Mouse (Mus musculus) CD8-positive naive resting alpha-beta T cell, adult 2 months (primary cell): ENCODE results near the gene Usp3.

ENCODE experiments used
- DNase-seq, 2 experiments: peaks; one replicate each; pipeline ENCODE4 v3.0.0; 2022; ENCODE audit warnings: low read depth in 2 of 2, low spot score in 2 of 2

Usp3 gene

DNA sequence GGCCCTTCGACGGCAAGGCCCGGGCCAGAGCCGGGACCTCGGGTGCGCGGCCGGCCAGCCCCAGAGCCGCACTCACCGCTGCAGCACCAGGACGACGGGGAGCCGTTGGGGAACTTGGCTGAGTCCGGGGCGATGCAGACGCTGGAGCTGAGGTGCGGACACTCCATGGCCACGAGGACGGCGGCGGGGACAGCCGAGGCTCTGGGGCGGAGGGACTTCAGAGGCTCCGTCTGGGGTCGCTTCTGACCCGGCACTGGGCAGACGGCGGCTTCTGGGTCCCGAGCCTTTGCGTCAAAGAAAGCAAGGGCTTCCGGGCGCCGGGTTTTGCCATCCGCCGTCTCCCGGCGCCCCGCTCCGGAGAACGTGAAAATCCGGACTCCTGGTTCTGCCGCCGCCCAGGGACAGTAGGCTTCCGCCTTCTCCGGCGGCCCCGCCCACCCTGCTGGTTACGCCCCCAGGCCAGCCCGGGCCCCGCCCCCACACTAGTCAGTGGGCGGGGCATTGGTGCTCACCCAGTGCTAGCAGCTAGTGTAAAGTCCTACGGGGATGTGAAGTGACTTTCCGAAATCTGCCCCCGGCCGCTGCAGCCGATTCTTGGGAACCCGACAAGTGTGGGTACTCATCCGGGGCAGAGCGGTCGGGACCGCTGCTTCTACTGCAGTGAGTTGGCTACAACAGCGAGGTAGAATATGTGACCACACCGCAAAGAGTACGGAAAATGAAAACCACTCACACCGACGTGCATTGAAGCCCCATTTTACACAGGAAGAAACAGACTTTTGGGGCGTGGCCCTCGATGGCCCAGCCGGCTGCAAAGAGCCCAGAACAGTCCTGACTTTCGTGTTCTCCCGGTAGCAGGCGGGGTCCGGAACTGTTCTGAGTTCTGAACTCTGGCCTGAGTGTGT lies at the start of gene Usp3:
Gene Usp3, minus strand, starts transcription at position 435 of the 905 bp plus-strand sequence.
- peak; percentile 94 for DNase-seq

DNA sequence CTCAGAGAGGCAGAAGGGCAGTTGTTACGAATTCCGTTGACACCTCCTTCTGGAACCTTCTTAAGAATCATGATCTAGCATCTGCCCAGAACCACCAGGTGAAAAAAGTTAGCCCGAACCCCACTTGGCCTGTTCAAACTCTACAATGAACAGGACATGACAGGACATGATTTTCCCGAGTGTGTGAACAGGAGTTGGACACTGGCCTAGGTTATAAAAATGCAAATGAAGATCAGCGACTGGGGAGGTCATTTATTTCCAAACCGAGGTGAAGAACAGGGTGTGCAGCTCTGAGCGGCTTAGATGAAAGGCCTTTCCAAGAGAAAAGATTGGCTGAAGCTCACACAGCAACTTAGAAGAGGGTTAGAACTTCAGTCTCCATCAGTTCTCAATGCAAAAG lies 47.5 kb upstream of the Usp3 start:
- DNase-seq, result no peak

DNA sequence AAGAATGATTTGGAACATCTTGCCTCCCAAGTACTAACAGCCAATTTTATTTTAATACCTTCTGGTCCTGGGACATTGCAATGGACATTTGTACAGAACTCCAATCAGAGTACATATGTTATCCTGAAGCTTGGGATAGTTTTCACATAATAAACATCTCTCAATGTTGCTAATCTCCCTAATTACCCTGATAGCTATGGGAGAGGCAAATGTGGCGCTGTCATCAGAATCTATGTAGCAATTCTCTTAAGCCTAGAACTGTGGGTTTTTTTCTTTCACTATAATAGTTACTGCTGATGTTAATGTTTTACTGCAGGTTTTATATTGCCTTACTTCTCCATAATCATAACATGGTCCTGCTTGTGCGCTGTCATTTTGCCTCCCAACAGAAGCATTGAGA lies 46.7 kb upstream of the Usp3 start:
- no peak for DNase-seq

DNA sequence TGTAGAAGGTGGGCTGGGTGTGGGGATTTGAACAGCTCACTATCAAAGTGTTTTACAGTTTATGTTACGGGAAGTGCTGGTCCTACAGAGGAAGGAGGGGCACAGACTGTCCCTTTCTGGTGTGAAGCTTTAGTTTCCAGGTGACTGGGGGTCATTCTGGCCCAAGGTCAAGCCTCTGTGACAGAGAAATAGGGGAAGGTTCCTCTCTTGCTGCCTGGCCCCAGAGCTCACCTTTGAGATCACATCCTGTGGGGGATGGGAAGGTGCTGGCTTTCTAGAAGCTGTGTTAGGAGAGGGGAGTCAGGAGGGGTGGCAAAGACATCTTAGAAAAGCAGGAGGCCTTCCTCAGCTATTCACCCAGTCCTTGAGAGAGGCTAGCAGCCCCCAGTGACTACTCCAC lies 39.5 kb upstream of the Usp3 start:
- no peak for DNase-seq

DNA sequence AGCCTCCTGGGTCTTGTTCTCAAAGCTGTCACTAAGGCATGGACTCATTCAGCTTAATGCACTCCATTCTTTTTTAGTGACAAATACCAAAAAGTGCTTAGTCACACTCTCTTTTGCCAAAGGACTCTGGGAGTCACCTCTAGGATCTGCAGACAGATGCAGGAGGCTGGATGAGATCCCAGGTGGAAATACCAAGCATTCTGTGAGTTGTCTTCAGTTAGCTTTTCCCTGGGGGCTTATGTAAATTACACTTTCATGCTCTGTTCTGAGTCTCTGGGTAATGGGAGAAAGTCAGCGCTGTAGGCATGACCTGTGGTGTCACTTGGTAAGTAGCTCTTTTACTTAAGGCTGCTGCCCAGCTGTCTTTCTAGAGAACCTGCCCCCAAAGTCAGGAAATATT lies 38.0 kb upstream of the Usp3 start:
- no peak for DNase-seq

DNA sequence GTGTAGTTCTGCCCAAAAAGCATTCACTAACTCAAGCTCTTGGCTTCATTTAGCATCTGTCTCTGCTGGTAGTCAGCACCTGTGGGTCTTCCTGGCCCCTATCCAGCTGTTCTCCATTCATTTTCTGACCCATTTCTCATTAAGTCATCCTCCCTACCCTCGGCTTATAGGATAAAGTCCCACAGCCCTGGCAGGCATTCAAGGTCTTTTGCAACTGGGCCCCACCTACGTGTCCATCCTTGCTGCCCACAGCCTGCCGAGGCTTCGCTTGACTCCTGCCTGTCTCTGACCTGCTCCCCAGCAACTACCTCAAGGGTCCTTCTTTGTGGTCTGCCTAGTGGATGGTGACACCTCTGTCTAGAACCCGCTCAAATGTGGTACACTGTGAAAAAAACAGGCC lies 33.7 kb upstream of the Usp3 start:
- no peak for DNase-seq

DNA sequence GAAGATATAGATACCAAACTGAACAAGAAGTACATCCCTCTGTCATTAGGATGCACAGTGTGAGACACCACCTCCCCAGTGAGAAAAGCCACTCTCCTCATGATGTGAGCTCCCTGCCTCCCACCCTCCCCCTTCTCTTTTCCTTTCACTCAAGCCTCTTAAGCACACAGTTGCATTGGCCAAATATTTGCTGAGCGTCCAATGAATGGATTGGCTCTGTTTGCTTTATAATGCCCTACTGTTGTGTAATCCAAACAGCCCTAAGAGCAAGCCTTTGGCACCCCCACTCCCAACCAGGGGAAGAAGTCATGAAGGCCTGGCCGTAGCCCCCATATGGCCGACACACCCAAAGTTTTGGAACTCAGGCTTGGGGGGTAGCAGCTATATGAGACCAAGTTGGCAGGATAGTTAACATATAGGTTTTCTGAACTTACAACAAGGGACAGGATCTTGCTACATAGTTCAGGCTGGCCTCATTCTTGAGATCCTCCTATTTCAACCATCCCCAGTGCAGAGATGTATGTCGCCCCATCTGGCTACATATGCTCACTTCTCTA lies 33.1 kb upstream of the Usp3 start:
- no peak for DNase-seq

DNA sequence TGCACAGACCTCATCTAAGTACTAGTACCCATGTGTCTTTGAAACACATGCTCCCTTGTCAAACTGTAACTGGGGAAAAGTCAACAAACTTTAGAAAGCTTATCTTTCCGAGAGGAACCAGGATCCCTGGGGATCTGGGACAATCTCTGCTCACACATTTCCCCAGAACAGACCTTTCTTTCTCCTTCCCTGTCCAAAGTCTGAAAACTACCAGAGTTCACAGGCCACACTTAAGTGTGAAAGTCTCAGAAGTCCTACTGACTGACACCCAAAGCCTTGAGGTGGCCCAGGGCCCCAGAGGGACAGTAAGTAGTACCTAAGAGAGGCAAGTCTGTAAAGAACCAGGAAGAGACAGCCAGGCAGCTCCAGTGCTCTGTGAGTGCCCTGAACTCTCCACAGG lies 31.9 kb upstream of the Usp3 start:
- DNase-seq, result no peak

DNA sequence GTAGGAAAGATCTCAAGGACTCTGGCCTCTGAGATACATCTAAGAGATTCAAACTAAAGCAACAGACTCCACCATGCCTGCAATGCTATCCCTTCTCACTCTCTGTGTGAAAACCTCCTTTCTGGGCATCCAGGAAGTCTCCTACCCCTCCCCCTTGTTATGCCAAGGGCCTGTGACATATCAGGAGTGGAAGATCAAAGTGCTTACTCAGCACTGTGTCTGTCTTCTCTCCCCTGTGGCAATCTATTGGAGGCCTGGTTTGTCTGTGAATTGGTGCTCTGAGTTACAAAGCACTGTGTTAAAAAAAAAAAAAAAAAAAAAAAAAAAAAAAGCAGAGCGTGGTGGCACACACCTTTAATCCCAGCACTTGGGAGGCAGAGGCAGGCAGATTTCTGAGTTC lies 30.7 kb upstream of the Usp3 start:
- no peak for DNase-seq

DNA sequence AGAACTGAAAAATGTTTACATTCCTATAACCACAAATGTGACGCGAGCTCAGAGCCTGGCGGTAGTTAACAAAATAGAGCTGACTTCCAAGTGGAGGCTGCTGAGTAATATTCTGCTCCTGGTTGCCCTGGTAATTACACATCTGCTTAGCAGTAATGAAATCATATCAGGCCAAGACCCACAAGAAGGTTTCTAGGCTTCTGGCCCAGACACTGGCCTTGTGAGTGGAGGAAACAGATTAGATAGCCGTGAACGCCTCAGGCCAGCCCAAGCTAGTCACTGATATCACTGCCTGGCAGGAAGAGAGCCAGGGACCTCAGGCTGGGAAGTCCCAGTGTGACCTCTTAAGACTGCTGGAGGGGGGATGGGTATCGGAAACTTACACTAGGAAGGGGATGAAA lies 27.6 kb upstream of the Usp3 start:
- DNase-seq, result no peak

DNA sequence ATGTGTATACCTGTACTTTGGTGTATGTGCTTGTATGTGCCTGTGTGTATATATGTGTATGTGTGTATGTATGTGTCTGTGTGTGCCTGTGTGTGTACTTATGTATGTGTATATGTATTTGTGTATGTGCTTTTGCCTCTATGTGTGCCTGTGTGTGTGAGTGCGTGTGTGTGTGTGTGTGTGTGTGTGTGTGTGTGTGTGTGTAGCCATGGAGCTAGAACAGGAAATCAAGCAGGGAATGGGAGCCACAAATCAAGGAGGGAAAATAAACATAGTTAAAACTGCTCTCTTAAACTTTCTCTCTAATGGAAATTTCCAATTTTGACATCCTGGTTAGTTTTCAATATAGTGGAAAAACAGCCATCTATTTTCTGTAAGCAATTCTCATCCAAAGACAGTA lies 27.1 kb upstream of the Usp3 start:
- DNase-seq, result no peak

DNA sequence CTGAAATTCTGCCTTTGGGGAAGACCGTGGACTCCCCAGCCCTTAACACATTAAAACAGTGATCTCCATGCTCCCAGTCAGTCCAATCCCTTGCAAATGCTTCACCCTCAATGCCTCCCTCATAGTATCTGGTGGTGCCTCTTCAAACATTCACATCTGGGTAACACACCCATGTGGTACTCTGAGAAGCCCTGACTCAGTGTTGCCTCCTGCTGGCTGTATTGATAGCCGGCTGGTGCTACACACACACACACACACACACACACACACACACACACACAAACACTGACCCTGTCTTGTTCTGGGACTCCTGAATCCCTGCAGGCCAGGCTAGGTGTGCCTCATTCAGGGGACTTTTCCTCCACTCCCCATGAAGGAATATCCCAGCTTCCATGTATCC lies 24.9 kb upstream of the Usp3 start:
- no peak for DNase-seq

DNA sequence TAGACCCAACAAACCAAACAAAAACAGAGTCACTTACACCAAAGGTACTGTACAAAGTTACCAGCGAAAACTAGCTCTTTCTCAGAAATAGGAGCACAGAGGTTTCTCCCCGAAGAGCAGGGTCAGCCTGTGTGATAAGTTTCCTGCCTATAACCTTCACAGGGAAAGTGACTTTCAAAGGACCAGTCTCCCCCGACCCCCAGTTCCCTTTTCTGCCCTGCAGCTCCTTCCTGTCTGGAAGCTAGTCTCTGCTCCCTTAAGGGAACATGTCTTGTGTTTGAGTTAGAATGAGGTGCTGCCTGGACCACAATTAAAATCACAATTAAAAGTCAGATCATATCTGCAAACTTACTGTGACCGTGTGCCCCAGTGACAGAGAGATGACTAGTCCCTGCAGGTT lies 23.9 kb upstream of the Usp3 start:
- no peak for DNase-seq

DNA sequence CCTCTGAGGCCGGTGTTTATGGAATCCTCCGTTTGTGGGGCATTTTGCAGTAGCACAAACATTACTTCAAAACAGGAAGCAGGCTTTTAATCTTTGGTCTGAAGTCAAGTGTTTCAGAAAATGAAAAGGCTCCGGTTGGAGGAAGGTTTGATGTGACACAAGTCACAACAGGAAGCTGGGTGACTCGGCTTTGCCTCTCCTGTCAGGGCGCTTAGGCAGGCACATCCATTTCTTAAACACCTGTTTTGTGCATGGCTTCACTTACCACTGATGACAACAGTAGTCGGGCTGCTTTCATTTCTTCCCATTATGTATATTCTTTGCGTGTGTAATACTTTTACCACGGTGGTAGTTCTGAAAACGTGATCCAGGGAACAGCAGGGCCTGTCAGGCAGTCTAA lies 22.2 kb upstream of the Usp3 start:
- DNase-seq, result peak; percentile 59 to 71

DNA sequence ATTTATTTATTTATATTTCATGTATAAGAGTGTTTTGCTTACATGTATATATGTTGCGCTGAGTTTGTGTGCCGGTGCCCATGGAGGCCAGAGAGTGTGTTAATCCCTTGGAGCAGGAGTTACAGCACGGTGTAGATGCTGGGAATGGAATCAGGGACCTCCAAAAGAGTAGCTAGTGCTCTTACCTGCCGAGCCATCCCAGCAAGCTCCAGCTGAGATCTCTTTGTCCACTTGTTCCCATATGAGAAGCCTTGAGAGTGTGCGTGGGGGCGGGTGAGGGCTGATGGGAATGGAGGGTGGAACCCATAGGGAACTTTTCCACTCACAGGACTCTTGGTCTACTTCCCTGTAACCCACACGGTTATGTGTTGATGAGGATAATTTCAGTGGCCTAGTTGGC lies 21.6 kb upstream of the Usp3 start:
- DNase-seq, result no peak

DNA sequence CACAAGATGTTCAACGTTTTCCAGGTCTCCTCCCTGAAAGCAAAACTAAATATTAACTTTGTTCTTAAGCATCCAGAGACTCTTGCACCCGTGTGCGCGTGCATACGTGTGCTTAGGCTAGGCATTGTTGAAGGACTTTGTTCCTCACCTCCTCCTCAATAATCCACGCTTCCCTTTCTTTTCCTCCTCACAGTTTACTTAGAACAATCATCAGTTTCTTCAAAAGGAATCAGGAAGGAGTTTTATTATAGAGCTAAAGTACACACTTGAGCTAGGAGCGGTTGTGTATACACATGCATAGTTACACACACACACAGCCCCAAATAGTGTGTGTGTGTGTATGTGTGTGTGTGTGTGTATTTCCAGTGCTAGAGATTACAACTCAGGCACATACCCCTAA lies 20.7 kb upstream of the Usp3 start:
- no peak for DNase-seq

DNA sequence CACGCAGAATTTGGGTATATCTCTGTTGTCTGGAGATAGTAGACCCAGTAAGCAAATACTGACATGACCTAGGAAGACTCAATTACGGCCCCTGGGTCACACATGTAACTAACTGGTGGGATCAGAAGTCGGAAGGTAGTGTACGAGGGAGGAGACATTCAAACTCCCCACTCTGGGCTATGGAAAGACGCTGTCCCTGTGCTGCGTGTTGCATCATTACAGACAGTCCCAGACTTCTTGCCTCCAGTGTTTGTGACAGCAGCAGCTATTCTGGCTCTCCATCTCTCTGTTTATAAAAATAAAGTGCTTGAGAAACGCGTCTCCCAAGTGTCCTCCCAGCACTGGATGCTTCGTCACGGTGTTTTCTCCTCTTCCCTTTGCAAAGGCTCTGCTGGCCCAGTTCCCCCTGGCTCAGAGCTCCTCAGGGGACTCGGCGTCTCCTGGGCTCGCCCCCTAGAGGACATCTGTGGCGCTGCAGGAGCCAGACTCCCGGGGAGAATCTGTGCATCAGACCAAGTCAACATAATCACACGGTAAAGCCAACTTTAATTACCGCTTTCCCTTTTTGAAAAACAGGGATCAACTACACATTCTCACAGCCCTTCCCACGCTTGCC lies 18.6 kb upstream of the Usp3 start:
- DNase-seq, result peak; percentile 79 to 85

DNA sequence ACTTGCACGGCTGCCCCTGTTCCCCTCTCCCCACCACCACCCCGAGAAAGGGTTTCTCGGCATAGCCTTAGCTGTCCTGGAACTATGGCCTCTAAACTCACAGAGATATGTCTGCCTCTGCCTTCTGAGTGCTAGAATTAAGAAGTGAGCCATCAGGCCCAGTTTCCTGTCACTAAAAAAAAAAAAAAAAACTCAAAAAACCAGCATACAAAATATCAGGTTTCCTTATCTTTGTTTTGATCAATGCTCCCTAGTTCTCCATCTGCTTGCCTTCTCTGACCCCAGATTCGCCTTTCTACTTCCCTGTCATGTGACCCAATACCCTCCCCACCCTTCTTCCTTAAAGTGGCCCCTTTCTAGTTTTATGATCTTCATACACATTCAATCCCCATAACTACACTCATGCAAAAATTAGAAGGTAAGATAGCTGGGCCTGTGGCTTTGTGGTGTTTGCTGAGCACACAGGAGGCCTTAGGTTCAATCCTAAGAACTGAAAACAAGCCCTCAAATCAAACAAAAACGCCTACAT lies 15.9 kb upstream of the Usp3 start:
- DNase-seq, result no peak

DNA sequence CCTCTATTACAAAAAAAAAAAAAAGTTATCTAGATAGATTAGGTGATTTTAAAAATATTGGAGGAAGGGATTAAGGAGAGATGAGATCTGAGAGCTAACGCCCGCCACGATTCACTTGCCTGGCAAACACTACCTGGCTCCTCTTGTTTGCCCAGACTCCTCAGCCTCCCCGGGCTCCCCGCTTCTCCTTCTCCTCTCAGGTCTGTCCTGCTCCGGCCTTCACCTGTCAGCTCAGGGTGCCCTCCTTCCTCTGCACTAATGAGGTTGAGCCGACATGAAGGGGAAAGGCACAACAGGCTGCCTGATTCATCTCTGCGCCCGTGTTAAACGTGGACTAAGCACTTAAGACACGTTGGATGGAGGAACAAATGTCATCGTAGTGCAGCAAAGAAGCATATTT lies 13.9 kb upstream of the Usp3 start:
- DNase-seq, result no peak

DNA sequence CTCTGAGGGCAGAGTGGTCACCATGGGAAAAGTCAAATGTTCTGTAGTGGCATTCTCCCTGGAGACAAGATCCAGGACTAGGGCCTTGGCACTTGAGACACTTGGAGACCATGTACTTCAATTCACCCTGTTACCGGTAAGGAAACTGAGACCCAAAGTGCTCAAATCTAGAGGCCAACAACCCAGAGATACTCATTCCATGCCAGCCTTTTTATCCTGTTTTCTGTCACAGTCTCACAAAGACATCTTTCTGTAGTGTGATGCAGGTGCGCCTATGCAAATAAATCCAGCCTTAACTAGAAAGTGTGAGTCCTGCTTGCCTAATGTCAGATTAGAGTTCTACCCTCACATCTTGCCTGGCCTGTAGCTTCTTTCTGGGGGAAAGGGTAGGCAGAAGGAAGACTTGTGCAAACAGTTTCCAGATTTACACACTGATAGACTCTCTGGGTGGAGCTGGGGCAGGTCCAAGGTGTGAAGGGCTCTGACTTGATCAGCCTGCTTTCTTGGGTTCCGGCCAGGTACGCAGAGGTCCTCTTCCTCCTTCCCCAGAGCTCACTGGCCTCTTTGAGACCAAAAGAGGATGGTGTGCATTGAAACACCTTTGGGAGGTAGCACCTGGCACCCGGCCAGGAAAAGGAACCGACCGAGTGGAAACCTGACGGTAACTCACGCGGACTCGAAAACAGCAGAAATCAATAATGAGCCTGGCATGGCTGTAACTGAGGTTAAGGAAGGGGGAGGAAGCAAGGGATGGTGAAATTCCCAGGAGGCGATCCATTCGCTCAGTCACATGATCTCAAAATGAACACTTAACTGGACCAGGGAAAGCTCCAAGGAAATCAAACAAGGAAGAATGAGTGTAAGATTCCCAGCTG lies 13.2 kb upstream of the Usp3 start:
- no peak for DNase-seq
